Mouse (Mus musculus) forebrain, embryonic 14.5 days (tissue): ENCODE measurements around the gene Olfr1154. TPM values are rescaled to one million over a fixed set of nuclear protein-coding genes. Genes with fewer than 3 reads are reported as not detected.

Source experiments
- ATAC-seq: fragments of 200-750 bp; cut with Nextera tagmentation; 2 replicates; pipeline ENCODE4 v1.8.0; 2017; ENCODE audit warnings: mild to moderate bottlenecking, moderate library complexity
- DNase-seq: peaks from one replicate; pipeline ENCODE4 v3.0.0-alpha.2; 2015; ENCODE audit warnings: low spot score
- H3K27ac ChIP-seq: fragments of 300-500 bp; sonication (generic); 2 replicates; pipeline ENCODE4 v1.5.1; 2014; ENCODE audit warnings: low read depth, mild to moderate bottlenecking, control low read depth, low read length, moderate library complexity
- H3K27me3 ChIP-seq: fragments of 300-500 bp; sonication (generic); replicated peaks from 2 replicates; pipeline ENCODE4 v1.6.1; 2014; ENCODE audit warnings: low read length, control low read depth, mixed read lengths; ENCODE audit not compliant: control insufficient read depth, insufficient read depth
- H3K36me3 ChIP-seq: fragments of 300-500 bp; sonication (generic); 2 replicates; pipeline ENCODE4 v1.6.1; 2014; ENCODE audit warnings: low read length, control low read depth; ENCODE audit not compliant: control insufficient read depth, insufficient read depth
- H3K4me1 ChIP-seq: fragments of 300-500 bp; sonication (generic); 2 replicates; pipeline ENCODE4 v1.6.1; 2014; ENCODE audit warnings: antibody characterized with exemption, low read length, control low read depth; ENCODE audit not compliant: control insufficient read depth, insufficient read depth
- H3K4me2 ChIP-seq: fragments of 300-500 bp; sonication (generic); 2 replicates; pipeline ENCODE4 v1.6.1; 2014; ENCODE audit warnings: mild to moderate bottlenecking, control low read depth, low read length
- H3K4me3 ChIP-seq: fragments of 300-500 bp; sonication (generic); 2 replicates; pipeline ENCODE4 v1.5.1; 2014; ENCODE audit warnings: low read depth, low read length, control low read depth
- H3K9ac ChIP-seq: fragments of 300-500 bp; sonication (generic); 2 replicates; pipeline ENCODE4 v1.6.1; 2014; ENCODE audit warnings: mild to moderate bottlenecking, low read length, control low read depth, moderate library complexity
- H3K9me3 ChIP-seq: fragments of 300-500 bp; sonication (generic); replicated peaks from 2 replicates; pipeline ENCODE4 v1.6.1; 2016; ENCODE audit warnings: low read length, control low read depth, mixed read lengths; ENCODE audit not compliant: control insufficient read depth
- WGBS: fragments of 180-500 bp; shearing (Covaris S2); extraction: QIAGEN DNeasy Blood & Tissue Kit; methylation state at CpG from one replicate; pipeline ENCODE4 v1.1.7; 2014; 5-methylcytosine and 5-hydroxymethylcytosine counted together
- polyA plus RNA-seq: library from polyadenylated mRNA; unstranded; fragments of >200 nt; fragmentation: Nextera tagmentation; extraction: Ambion mirVana; gene quantifications from 2 replicates; pipeline ENCODE4 v1.2.1, GENCODE M21; 2014

Olfr1154 gene
- polyA plus RNA-seq: not detected in 2 replicates

DNA sequence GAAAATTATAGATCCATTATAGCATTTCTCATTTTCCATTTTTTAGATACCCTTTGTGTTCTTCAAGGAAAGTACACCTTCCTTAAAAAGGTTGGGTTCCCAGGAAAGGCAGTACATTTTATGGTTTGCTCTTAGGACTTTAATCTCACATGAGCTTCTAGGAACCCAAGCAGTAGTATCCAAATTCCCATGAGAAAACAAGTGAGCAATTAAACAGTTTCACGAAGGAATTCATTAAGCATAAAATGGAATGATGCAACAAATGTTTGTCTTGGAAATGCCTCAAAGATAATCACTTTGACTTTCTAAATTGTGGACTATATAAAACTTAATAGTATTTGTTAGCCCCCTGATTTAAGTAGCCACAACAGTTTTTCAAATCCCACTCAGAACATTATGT is at the start of gene Olfr1154:
TSS of gene Olfr1154 (minus strand) at position 101 of the 400 bp plus-strand sequence.
- Histone ChIP-seq H3K4me3 (no peak within 1 kb of the TSS), H3K4me1 (no peaks in the 10 kb centered on the region), H3K9ac (no peak within 1 kb of the TSS), H3K27me3 (no peaks in the 10 kb centered on the region), H3K9me3 (no peaks in the 10 kb centered on the region), H3K36me3 (no peaks in the 10 kb centered on the region), H3K4me2 (no peak within 1 kb of the TSS), H3K27ac (no peak within 1 kb of the TSS)
- no peak for ATAC-seq
- WGBS: 91% methylated on average over 1 of the region's 1 CpGs
- DNase-seq: no peak

DNA sequence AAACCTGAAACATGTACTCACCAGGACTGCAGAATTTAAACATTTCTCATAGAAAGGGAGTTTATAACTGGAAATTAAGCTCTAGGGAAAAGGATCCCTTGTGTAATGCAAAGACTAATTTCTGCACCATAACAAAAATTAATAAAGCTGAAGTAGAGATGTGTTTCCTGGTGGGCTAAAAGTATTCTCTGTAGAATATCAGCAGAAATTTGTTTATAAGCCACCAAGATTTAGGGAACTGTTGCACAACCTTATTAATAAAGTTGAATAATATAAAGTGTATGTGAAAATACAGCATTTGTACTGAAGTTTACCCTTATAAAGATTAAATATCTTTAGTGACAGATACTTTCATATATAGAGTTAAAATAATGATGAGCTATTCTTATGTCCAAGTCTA is 48.0 kb upstream of the Olfr1154 start, which contains the start of gene Olfr1156:
TSS of gene Olfr1156 (minus strand) at position 101 of the 400 bp plus-strand sequence.
- Histone ChIP-seq H3K9ac (no peak within 1 kb of the TSS), H3K4me1 (no peaks in the 10 kb centered on the region), H3K27ac (no peak within 1 kb of the TSS), H3K9me3 (no peaks in the 10 kb centered on the region), H3K27me3 (no peaks in the 10 kb centered on the region), H3K4me3 (no peak within 1 kb of the TSS), H3K36me3 (no peaks in the 10 kb centered on the region), H3K4me2 (no peak within 1 kb of the TSS)
- DNase-seq: no peak
- ATAC-seq: no peak

DNA sequence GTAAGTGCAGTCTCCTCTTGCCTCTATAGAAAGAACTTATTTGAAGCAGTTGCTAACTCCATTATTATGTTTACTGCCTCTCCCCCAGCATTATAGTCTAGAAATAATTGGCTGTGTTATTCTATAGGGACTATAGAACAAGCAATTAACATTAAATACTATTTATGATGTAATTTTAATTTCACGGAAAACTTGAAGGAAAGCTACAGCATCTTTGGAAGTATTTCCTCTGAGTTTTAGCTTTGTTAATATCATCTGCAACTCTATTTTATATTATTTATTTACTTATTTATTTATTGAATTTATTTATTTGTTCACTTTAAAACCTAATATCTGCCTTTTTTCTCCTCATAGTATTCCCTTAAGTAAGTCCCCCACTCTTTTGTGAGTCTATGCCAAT is 40.1 kb upstream of the Olfr1154 start, which contains the start of gene Olfr1155:
TSS of gene Olfr1155 (minus strand) at position 101 of the 400 bp plus-strand sequence.
- Histone ChIP-seq H3K36me3 (no peaks in the 10 kb centered on the region), H3K4me1 (no peaks in the 10 kb centered on the region), H3K4me2 (no peak within 1 kb of the TSS), H3K4me3 (no peak within 1 kb of the TSS), H3K27ac (no peak within 1 kb of the TSS), H3K9me3 (no peaks in the 10 kb centered on the region), H3K9ac (no peak within 1 kb of the TSS), H3K27me3 (no peaks in the 10 kb centered on the region)
- ATAC-seq (no peak), DNase-seq (no peak)
- 93% methylated on average over 1 of the region's 1 CpGs for WGBS

DNA sequence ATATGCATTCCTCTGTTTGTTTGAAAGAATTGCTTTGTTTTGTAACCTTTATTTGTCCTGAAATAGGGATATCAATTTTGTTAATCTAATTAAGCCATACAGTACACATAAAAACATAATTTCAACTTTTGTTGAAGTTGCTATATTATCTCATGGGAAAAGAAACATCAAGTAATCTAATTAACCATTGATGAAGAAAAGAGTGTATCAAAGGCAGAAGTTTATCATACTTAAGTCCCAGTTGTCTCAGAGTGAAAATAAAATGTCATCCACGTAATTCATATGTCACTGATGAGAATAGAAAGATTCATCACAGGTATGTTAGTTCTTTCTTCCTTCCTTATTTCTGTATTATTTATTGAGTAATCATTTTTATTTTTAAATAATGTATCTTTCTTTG is 10.3 kb downstream of the Olfr1154 start, which contains the start of gene Olfr1153:
TSS of gene Olfr1153 (plus strand) at position 301 of the 400 bp plus-strand sequence.
- DNase-seq: no peak

DNA sequence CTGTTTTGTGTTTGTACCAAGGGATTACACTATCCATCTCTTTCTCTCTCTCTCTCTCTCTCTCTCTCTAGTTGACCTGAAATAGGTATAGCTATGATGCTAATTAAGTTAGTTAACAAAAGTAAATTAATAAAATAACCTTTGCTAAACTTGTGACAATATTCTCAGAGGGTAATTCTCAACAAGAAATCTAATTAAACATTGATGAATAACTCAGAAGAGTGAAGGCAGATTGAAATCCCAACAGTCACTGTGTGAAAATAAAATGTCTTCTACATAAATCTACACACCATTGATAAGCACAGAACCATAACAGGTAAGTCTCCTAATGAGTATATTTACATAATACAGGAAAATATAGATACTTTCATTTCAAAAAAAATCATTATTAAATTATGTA is 38.8 kb downstream of the Olfr1154 start, which contains the start of gene Olfr1152:
TSS of gene Olfr1152 (plus strand) at position 301 of the 400 bp plus-strand sequence.
- Histone ChIP-seq H3K36me3 (no peaks in the 10 kb centered on the region), H3K9me3 (no peaks in the 10 kb centered on the region; the same call in 1 of the 2 replicates), H3K4me2 (no peak within 1 kb of the TSS), H3K4me1 (no peaks in the 10 kb centered on the region), H3K27ac (no peak within 1 kb of the TSS), H3K27me3 (no peaks in the 10 kb centered on the region), H3K9ac (no peak within 1 kb of the TSS), H3K4me3 (no peak within 1 kb of the TSS)
- DNase-seq (no peak), ATAC-seq (no peak)

More for the DNA sequence above, 10.3 kb downstream of the Olfr1154 start, which contains the start of gene Olfr1153:
- no peak within 1 kb of the TSS for H3K9ac ChIP-seq
- no peak within 1 kb of the TSS for H3K4me3 ChIP-seq
- no peaks in the 10 kb centered on the region for H3K4me1 ChIP-seq
- H3K27me3 ChIP-seq: no peaks in the 10 kb centered on the region
- H3K27ac ChIP-seq: no peak within 1 kb of the TSS
- no peak for ATAC-seq
- 74% methylated on average over 1 of the region's 1 CpGs for WGBS
- no peak within 1 kb of the TSS for H3K4me2 ChIP-seq
- no peaks in the 10 kb centered on the region for H3K9me3 ChIP-seq
- H3K36me3 ChIP-seq: no peaks in the 10 kb centered on the region

DNA sequence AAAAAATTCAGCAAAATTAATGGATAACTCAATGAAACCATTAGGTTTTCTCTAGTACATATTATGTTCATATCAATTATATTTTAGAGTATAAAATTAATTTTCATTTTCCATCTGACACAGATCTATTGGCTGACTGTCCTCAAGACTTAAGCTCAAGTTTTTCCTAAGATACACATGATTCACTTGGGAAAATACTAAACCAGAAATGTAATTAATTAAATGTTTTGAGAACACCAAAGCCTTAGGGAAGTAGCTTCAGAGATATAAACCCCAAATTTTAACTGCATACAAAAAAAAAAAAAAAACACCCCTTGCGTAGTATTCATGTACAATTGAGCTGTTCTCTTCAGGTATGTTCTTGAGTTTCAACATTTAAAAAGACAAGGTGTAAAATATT is 49.4 kb downstream of the Olfr1154 start, which contains the start of gene Olfr1151:
TSS of gene Olfr1151 (plus strand) at position 301 of the 400 bp plus-strand sequence.
- Histone ChIP-seq H3K9me3 (no peaks in the 10 kb centered on the region), H3K27me3 (no peaks in the 10 kb centered on the region), H3K4me2 (no peak within 1 kb of the TSS), H3K4me1 (no peaks in the 10 kb centered on the region), H3K36me3 (no peaks in the 10 kb centered on the region), H3K4me3 (no peak within 1 kb of the TSS), H3K9ac (no peak within 1 kb of the TSS), H3K27ac (no peak within 1 kb of the TSS)
- WGBS: 81% methylated on average over 1 of the region's 1 CpGs
- ATAC-seq (no peak), DNase-seq (no peak)

Other genes with a start within 250 kb of the Olfr1154 start
- gene Olfr1134, start 246.7 kb downstream of the Olfr1154 start, polyA plus RNA-seq: not detected in 2 replicates
- not detected in 2 replicates for gene Olfr1135, start 231.5 kb downstream of the Olfr1154 start, polyA plus RNA-seq
- not detected in 2 replicates for gene Olfr1136, start 211.2 kb downstream of the Olfr1154 start, polyA plus RNA-seq
- not detected in 2 replicates for gene Olfr1137, start 192.0 kb downstream of the Olfr1154 start, polyA plus RNA-seq
- gene Olfr1138, start 165.2 kb downstream of the Olfr1154 start, polyA plus RNA-seq: not detected in 2 replicates
- gene Olfr1140, start 161.4 kb downstream of the Olfr1154 start, polyA plus RNA-seq: not detected in 2 replicates
- gene Olfr1141, start 151.2 kb downstream of the Olfr1154 start, polyA plus RNA-seq: not detected in 2 replicates
- gene Olfr152, start 125.7 kb downstream of the Olfr1154 start, polyA plus RNA-seq: not detected in 2 replicates
- gene Olfr1143, start 104.6 kb downstream of the Olfr1154 start, polyA plus RNA-seq: not detected in 2 replicates
- gene Olfr1145, start 95.3 kb downstream of the Olfr1154 start, polyA plus RNA-seq: not detected in 2 replicates
- gene Olfr1148, start 74.6 kb downstream of the Olfr1154 start, polyA plus RNA-seq: not detected in 2 replicates
- not detected in 2 replicates for gene Olfr1150-ps1, start 61.2 kb downstream of the Olfr1154 start, polyA plus RNA-seq
- gene Olfr1151, start 49.3 kb downstream of the Olfr1154 start, polyA plus RNA-seq: not detected in 2 replicates
- not detected in 2 replicates for gene Olfr1152, start 38.7 kb downstream of the Olfr1154 start, polyA plus RNA-seq
- gene Olfr1153, start 10.2 kb downstream of the Olfr1154 start, polyA plus RNA-seq: not detected in 2 replicates
- gene Olfr1155, start 40.0 kb upstream of the Olfr1154 start, polyA plus RNA-seq: not detected in 2 replicates
- not detected in 2 replicates for gene Olfr1156, start 47.9 kb upstream of the Olfr1154 start, polyA plus RNA-seq
- gene Olfr1157, start 63.1 kb upstream of the Olfr1154 start, polyA plus RNA-seq: not detected in 2 replicates
- not detected in 2 replicates for gene Olfr74, start 69.5 kb upstream of the Olfr1154 start, polyA plus RNA-seq
- gene Olfr1158, start 84.9 kb upstream of the Olfr1154 start, polyA plus RNA-seq: not detected in 2 replicates
- not detected in 2 replicates for gene Olfr1160, start 103.1 kb upstream of the Olfr1154 start, polyA plus RNA-seq
- gene Olfr1161, start 117.6 kb upstream of the Olfr1154 start, polyA plus RNA-seq: not detected in 2 replicates
- gene Olfr73, start 132.5 kb upstream of the Olfr1154 start, polyA plus RNA-seq: not detected in 2 replicates
- gene Olfr1162, start 146.0 kb upstream of the Olfr1154 start, polyA plus RNA-seq: not detected in 2 replicates
- gene Olfr1163, start 166.7 kb upstream of the Olfr1154 start, polyA plus RNA-seq: not detected in 2 replicates
- not detected in 2 replicates for gene Olfr1164, start 188.8 kb upstream of the Olfr1154 start, polyA plus RNA-seq
- gene Olfr1166, start 223.1 kb upstream of the Olfr1154 start, polyA plus RNA-seq: not detected in 2 replicates